ENCODE assay signal across 8 mouse cellular contexts in the genomic region with DNA sequence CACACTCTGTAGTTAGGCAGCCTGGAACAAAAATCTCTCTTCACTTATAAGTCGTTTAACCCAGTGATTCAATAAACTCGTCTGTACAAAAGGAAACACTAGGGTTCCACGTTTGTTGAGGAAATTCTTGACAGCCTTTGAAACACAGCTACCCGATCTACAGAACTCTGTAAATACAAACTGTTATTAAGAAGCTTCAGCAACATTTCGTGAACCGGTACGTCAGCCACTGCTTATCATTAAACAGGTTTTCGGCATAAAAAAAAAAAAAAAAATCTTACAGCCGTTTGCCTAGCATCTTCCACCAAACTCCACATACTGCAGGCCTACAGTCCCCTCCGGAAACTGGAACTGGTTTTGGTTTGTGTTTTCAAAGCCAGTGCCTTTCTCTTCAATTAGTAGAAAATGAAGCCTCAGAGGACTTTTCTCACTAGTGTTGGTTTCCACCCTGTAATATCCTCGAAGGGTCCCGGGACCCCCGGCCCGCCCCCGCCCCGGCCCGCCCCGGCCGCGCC. TPM values are rescaled to one million over a fixed set of nuclear protein-coding genes. Genes with fewer than 3 reads are reported as not detected.
A peak's percentile ranks its signal among the peaks of the same experiment; 100 is the strongest.
DNase-seq lines count a peak whose midpoint lies in the region; ATAC-seq and TF ChIP-seq lines count a peak whose summit lies in the region.

No protein-coding gene starts in this region.

- peak overlapping the region; percentile 77 for H3K9ac ChIP-seq in heart, embryonic 12.5 days
- peak overlapping the region; percentile 88 for H3K9ac ChIP-seq in forebrain, postnatal 0 days

- no peak for DNase-seq in heart, adult 18-20 months
- DNase-seq in MEL-GATA-1-ER (ENCODE audit: extremely low read depth, low read depth): peak; percentile 36
- DNase-seq in forebrain, postnatal 0 days: no peak
- DNase-seq in kidney, postnatal 4 days: no peak
- DNase-seq in left cerebral cortex, adult 18-20 months (ENCODE audit: low spot score in 2 of 2): no peak

- no peaks in the 10 kb centered on the region for H3K27me3 ChIP-seq in heart, embryonic 12.5 days (replicated peaks)
- H3K27me3 ChIP-seq in forebrain, postnatal 0 days (ENCODE audit: insufficient read depth, low read length): no peaks in the 10 kb centered on the region

- peak; percentile 60; the same call in 1 of the 2 replicates for ATAC-seq in heart, embryonic 12.5 days (ENCODE audit: insufficient number of reproducible peaks, low FRiP score)
- peak; percentile 3 for ATAC-seq in forebrain, postnatal 0 days
- no peak for ATAC-seq in granulocyte monocyte progenitor cell, adult 5-6 weeks (replicated peaks; ENCODE audit: poor library complexity, severe bottlenecking)

- peaks cover 5% of the 10 kb centered on the region; the same call in 1 of the 2 replicates for H3K4me1 ChIP-seq in heart, embryonic 12.5 days (replicated peaks)
- H3K4me1 ChIP-seq in forebrain, postnatal 0 days (ENCODE audit: insufficient read depth): no peaks in the 10 kb centered on the region

- peak overlapping the region; percentile 81 for H3K4me3 ChIP-seq in heart, embryonic 12.5 days
- peak overlapping the region; percentile 73 for H3K4me3 ChIP-seq in forebrain, postnatal 0 days (ENCODE audit: low read depth, low read length)
- peak overlapping the region; percentile 83 for H3K4me3 ChIP-seq in macrophage (ENCODE audit: inconsistent target)

- peaks cover 36% of the 10 kb centered on the region for H3K79me2 ChIP-seq in macrophage (ENCODE audit: inconsistent target)

- H3K36me3 ChIP-seq in heart, embryonic 12.5 days: peaks cover 16% of the 10 kb centered on the region
- H3K36me3 ChIP-seq in forebrain, postnatal 0 days (ENCODE audit: insufficient read depth): peaks cover 6% of the 10 kb centered on the region; the same call in 1 of the 2 replicates
- H3K36me3 ChIP-seq in macrophage (ENCODE audit: inconsistent target): 0 out of 2 replicates have a peak, but pooled peaks cover 8% of the 10 kb centered on the region

- peak overlapping the region; percentile 82 for H3K4me2 ChIP-seq in heart, embryonic 12.5 days
- peak overlapping the region; percentile 63 for H3K4me2 ChIP-seq in forebrain, postnatal 0 days (ENCODE audit: low read depth)

- no peaks in the 10 kb centered on the region for H3K9me3 ChIP-seq in heart, embryonic 12.5 days (replicated peaks)
- H3K9me3 ChIP-seq in forebrain, postnatal 0 days (ENCODE audit: low read length): no peaks in the 10 kb centered on the region

- H3K27ac ChIP-seq in heart, embryonic 12.5 days (ENCODE audit: poor library complexity, severe bottlenecking): peak overlapping the region; percentile 82
- peak overlapping the region; percentile 92 for H3K27ac ChIP-seq in forebrain, postnatal 0 days (ENCODE audit: low read depth, low read length)
- peak overlapping the region; percentile 38 for H3K27ac ChIP-seq in macrophage

- under 1% methylated on average over 20 of the region's 20 CpGs for WGBS in heart, embryonic 12.5 days
- WGBS in forebrain, postnatal 0 days: under 1% methylated on average over 20 of the region's 20 CpGs
- 1% methylated on average over 20 of the region's 20 CpGs for WGBS in macrophage (ENCODE audit: missing documents)

- TF ChIP-seq CTCF in forebrain, postnatal 0 days (IDR thresholded peaks at IDR 0.05; ENCODE audit: low read depth): no peak

RNA-seq across cellular contexts. Expression of gene Smc2, which starts 0.6 kb away (rescaled TPM):
- polyA plus RNA-seq in heart, embryonic 12.5 days (2016; fragmentation: Nextera tagmentation; extraction: Ambion mirVana): 157 and 165 TPM in 2 replicates
- total RNA-seq in heart, adult 18-20 months (2021): 1 to 10 TPM; 2.0 to 4.0 TPM
- 11.1 and 13.3 TPM in 2 replicates for total RNA-seq in forebrain, postnatal 0 days (2014; rRNA removed)
- 36.9 and 44.1 TPM in 2 replicates for polyA plus RNA-seq in forebrain, postnatal 0 days (2015; fragmentation: Nextera tagmentation; extraction: Ambion mirVana)
- 10 to 100 TPM in 18 of 26 experiments, 1 to 10 TPM in 8; 3.6 to 31.8 (median 12.4) TPM for total RNA-seq in macrophage (2018; cell fraction: chromatin; rRNA removed)
- 10 to 100 TPM in 11 of 26 experiments, 1 to 10 TPM in 15; 6.4 to 13.0 (median 9.8) TPM for total RNA-seq in macrophage (2018; cell fraction: cytosol; rRNA removed)
- total RNA-seq in macrophage (2018; cell fraction: nucleus; rRNA removed): 10 to 100 TPM in 10 of 26 experiments, 1 to 10 TPM in 16; 3.5 to 37.3 (median 8.1) TPM
- polyA plus RNA-seq in macrophage (2018): 5.2 to 20.4 TPM (median 12.2 TPM) in 3 replicates
- total RNA-seq in granulocyte monocyte progenitor cell, adult 5-6 weeks (2014; fragmentation: Nextera tagmentation): 46.8 and 46.9 TPM in 2 replicates
- total RNA-seq in granulocyte monocyte progenitor cell, adult 5-6 weeks (2017): 166 and 195 TPM in 2 replicates
- 1 to 10 TPM; 7.6 to 8.2 TPM for total RNA-seq in left cerebral cortex, adult 18-20 months (2021)

RNA-seq across cellular contexts. Expression of gene Vma21-ps, which starts 58.6 kb away (rescaled TPM):
- 1.1 TPM in 1 of 2 replicates, not detected in the other for polyA plus RNA-seq in heart, embryonic 12.5 days (2016; fragmentation: Nextera tagmentation; extraction: Ambion mirVana)
- total RNA-seq in heart, adult 18-20 months (2021): not detected
- total RNA-seq in forebrain, postnatal 0 days (2014; rRNA removed): not detected in 2 replicates
- polyA plus RNA-seq in forebrain, postnatal 0 days (2015; fragmentation: Nextera tagmentation; extraction: Ambion mirVana): not detected in 2 replicates
- total RNA-seq in macrophage (2018; cell fraction: chromatin; rRNA removed): not detected
- total RNA-seq in macrophage (2018; cell fraction: cytosol; rRNA removed): 1 to 10 TPM in 2 of 26 experiments, not detected in 24; 2.1 to 2.6 TPM
- total RNA-seq in macrophage (2018; cell fraction: nucleus; rRNA removed): 1 to 10 TPM in 1 of 26 experiments, not detected in 25; 4.6 TPM
- polyA plus RNA-seq in macrophage (2018): 5.3 TPM in 1 of 3 replicates, not detected in the others
- 5.3 TPM in 1 of 2 replicates, not detected in the other for total RNA-seq in granulocyte monocyte progenitor cell, adult 5-6 weeks (2014; fragmentation: Nextera tagmentation)
- not detected in 2 replicates for total RNA-seq in granulocyte monocyte progenitor cell, adult 5-6 weeks (2017)
- not detected for total RNA-seq in left cerebral cortex, adult 18-20 months (2021)

Comparison
In these comparisons a context has a peak if more than half of its experiments do, and no peak if none do; other contexts are left out.
1. H3K27ac ChIP-seq: peak in every context shown above with its lines; median percentile 92 in forebrain, postnatal 0 days; 82 in heart, embryonic 12.5 days; 38 in macrophage.